Mouse (Mus musculus) limb, embryonic 12.5 days (tissue): ENCODE measurements around the gene Tfpi. TPM values are rescaled to one million over a fixed set of nuclear protein-coding genes. Genes with fewer than 3 reads are reported as not detected.
A peak's percentile ranks its signal among the peaks of the same experiment; 100 is the strongest.

Experiments used
- ATAC-seq: fragments of 200-750 bp; cut with Nextera tagmentation; 2 replicates; pipeline ENCODE4 v1.8.0; 2017; ENCODE audit warnings: low read depth, moderate TSS enrichment; ENCODE audit not compliant: insufficient number of reproducible peaks, insufficient read depth, low FRiP score, low TSS enrichment
- H3K27ac ChIP-seq: fragments of 300-500 bp; sonication (generic); 2 replicates; pipeline ENCODE4 v1.5.1; 2016; ENCODE audit warnings: mild to moderate bottlenecking, moderate library complexity
- H3K27me3 ChIP-seq: fragments of 300-500 bp; sonication (generic); 2 replicates; pipeline ENCODE4 v1.6.1; 2016; ENCODE audit warnings: mild to moderate bottlenecking, moderate library complexity
- H3K36me3 ChIP-seq: fragments of 300-500 bp; sonication (generic); 2 replicates; pipeline ENCODE4 v1.6.1; 2016; ENCODE audit warnings: mild to moderate bottlenecking, moderate library complexity
- H3K4me1 ChIP-seq: fragments of 300-500 bp; sonication (generic); replicated peaks from 2 replicates; pipeline ENCODE4 v1.6.1; 2016
- H3K4me2 ChIP-seq: fragments of 300-500 bp; sonication (generic); 2 replicates; pipeline ENCODE4 v1.6.1; 2016; ENCODE audit warnings: mild to moderate bottlenecking, moderate library complexity
- H3K4me3 ChIP-seq: fragments of 300-500 bp; sonication (generic); replicated peaks from 2 replicates; pipeline ENCODE4 v1.5.1; 2016; ENCODE audit warnings: mild to moderate bottlenecking
- H3K9ac ChIP-seq: fragments of 300-500 bp; sonication (generic); replicated peaks from 2 replicates; pipeline ENCODE4 v1.6.1; 2016; ENCODE audit warnings: mild to moderate bottlenecking, moderate library complexity
- H3K9me3 ChIP-seq: fragments of 300-500 bp; sonication (generic); 2 replicates; pipeline ENCODE4 v1.6.1; 2016; ENCODE audit warnings: mild to moderate bottlenecking, moderate library complexity
- WGBS: fragments of 180-500 bp; shearing (Covaris S2); methylation state at CpG from one replicate; pipeline ENCODE4 v1.1.7; 2016; 5-methylcytosine and 5-hydroxymethylcytosine counted together
- polyA plus RNA-seq: library from polyadenylated mRNA; unstranded; fragments of >200 nt; fragmentation: Nextera tagmentation; extraction: Ambion mirVana; gene quantifications from 2 replicates; pipeline ENCODE4 v1.2.1, GENCODE M21; 2016

The Tfpi gene
- polyA plus RNA-seq = 15.1 and 16.2 TPM in 2 replicates

DNA sequence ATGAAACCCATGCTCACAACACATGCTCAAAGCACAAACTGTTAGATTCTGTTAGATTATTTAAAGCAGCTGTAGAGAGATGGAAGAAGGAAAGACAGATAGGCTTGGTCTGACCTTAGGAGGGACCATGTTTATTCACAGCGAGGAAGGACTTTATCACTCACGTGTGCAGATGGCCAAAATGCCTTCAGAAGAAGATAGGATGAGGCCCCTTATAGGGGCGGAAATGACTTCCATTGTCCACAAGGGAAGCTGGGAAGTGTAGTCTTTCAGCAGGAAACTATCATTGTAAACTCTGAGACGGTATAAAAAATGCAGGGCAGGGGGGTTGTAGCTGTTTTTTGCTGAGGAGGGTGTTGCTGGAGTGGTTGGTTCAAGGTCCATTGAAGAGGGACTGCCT, at the start of gene Tfpi:
TSS of gene Tfpi (minus strand) at position 199 of the 400 bp plus-strand sequence.
- no peaks in the 10 kb centered on the region for H3K36me3 ChIP-seq
- peak within 1 kb of the TSS; percentile 33 for H3K4me2 ChIP-seq
- H3K27ac ChIP-seq = no peak within 1 kb of the TSS
- no peaks in the 10 kb centered on the region for H3K9me3 ChIP-seq
- H3K9ac ChIP-seq = no peak within 1 kb of the TSS; the same call in 1 of the 2 replicates
- no peak for ATAC-seq
- peak within 1 kb of the TSS; percentile 17; the same call in 1 of the 2 replicates for H3K4me3 ChIP-seq
- H3K4me1 ChIP-seq = peaks cover 16% of the 10 kb centered on the region
- 58% methylated on average over 4 of the region's 4 CpGs for WGBS
- no peaks in the 10 kb centered on the region for H3K27me3 ChIP-seq

DNA sequence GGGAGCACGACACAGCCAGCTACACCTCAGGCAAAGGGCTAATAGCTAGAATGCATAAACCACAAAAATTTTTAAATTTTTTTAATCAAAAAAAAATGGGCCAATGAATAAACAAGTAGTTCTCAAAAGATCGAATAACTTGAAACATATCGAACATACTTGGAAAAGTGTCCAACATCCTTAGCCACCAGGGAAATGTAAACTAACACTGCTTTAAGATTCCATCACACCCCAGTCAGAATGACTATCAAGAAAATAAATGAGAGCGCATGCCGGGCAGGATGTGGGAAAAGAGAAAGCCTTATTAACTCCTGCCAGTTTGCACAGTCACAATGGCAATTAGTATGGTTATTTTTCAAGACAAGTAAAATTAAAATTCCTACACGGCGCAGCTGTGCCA, 49.6 kb upstream of the Tfpi start:
- H3K27me3 ChIP-seq = no peaks in the 10 kb centered on the region
- no peaks in the 10 kb centered on the region for H3K9me3 ChIP-seq
- H3K36me3 ChIP-seq = no peaks in the 10 kb centered on the region
- no peak overlapping the region for H3K9ac ChIP-seq
- H3K4me1 ChIP-seq = 0 out of 2 replicates have a peak, but pooled peaks cover 3% of the 10 kb centered on the region
- no peak overlapping the region for H3K4me2 ChIP-seq
- no peak for ATAC-seq
- no peak overlapping the region for H3K27ac ChIP-seq
- 71% methylated on average over 7 of the region's 7 CpGs for WGBS
- H3K4me3 ChIP-seq = no peak overlapping the region

DNA sequence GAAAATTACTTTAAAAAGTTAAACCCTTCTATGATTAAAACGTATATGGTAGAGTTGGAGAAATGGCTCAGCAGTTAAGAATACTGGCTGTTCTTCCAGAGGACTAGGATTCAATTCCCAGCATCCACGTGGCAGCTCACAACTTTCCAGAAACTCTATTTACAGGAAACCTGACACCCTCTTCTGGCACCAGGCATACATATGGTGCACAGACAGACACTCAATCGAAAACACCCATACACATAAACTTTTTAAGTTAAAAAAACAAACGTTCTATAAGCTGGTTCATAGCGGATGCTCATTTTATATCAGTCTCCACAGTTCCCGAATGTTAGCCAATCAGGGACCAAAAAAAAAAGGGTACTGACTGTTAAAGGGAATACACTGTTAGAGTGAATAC, 49.2 kb upstream of the Tfpi start:
- H3K4me2 ChIP-seq = no peak overlapping the region
- WGBS = 52% methylated on average over 6 of the region's 6 CpGs
- no peaks in the 10 kb centered on the region for H3K36me3 ChIP-seq
- 0 out of 2 replicates have a peak, but pooled peaks cover 3% of the 10 kb centered on the region for H3K4me1 ChIP-seq
- ATAC-seq = no peak
- H3K27ac ChIP-seq = no peak overlapping the region
- H3K4me3 ChIP-seq = no peak overlapping the region
- H3K27me3 ChIP-seq = no peaks in the 10 kb centered on the region
- H3K9ac ChIP-seq = no peak overlapping the region
- H3K9me3 ChIP-seq = no peaks in the 10 kb centered on the region

DNA sequence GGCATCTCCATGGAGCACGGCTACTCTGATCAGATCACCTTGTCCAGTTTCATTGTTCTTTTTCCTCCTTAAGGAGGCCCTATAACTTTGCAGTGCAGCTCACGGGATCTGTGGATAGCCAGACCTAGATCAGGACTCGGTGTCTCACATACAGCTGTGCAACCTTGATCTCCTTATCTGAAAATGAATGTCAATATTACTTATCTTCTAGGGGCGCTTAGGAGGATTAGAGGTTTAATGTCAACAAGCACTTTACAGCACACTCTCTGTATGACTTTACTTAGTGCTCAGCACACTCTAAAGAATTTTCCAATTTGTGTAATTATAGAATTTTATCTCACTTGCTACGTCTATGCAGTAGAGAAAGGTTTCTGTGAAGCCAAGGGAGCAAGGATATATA, 48.5 kb upstream of the Tfpi start:
- Histone ChIP-seq H3K27me3 (no peaks in the 10 kb centered on the region), H3K9ac (no peak overlapping the region), H3K36me3 (no peaks in the 10 kb centered on the region), H3K4me3 (no peak overlapping the region), H3K27ac (no peak overlapping the region), H3K4me2 (no peak overlapping the region), H3K4me1 (0 out of 2 replicates have a peak, but pooled peaks cover 3% of the 10 kb centered on the region), H3K9me3 (no peaks in the 10 kb centered on the region)
- no peak for ATAC-seq
- WGBS = 88% methylated on average over 5 of the region's 5 CpGs

DNA sequence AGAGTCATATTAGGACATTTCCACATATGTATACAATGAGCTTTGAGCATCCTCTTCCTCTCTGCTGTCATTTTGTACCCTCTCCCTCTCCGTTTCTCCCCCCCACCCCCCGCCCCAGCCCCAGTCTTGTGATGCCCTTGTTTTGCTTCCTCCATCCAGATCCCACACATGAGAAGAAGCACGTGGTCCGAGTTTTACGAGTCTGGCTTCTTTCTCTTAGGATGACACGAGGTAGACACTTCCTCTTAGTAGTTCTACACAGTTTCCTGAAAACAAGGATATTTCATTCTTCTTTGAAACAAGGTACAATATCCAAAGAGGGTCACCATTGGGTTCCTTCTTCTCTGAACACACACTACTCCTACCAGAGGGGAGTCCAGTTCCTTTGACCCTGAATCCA, 47.4 kb upstream of the Tfpi start:
- Histone ChIP-seq H3K9ac (no peak overlapping the region), H3K4me1 (peaks cover 3% of the 10 kb centered on the region; the same call in 1 of the 2 replicates), H3K27me3 (no peaks in the 10 kb centered on the region), H3K27ac (no peak overlapping the region), H3K4me2 (no peak overlapping the region), H3K36me3 (no peaks in the 10 kb centered on the region), H3K9me3 (no peaks in the 10 kb centered on the region), H3K4me3 (no peak overlapping the region)
- 78% methylated on average over 6 of the region's 6 CpGs for WGBS
- no peak for ATAC-seq

DNA sequence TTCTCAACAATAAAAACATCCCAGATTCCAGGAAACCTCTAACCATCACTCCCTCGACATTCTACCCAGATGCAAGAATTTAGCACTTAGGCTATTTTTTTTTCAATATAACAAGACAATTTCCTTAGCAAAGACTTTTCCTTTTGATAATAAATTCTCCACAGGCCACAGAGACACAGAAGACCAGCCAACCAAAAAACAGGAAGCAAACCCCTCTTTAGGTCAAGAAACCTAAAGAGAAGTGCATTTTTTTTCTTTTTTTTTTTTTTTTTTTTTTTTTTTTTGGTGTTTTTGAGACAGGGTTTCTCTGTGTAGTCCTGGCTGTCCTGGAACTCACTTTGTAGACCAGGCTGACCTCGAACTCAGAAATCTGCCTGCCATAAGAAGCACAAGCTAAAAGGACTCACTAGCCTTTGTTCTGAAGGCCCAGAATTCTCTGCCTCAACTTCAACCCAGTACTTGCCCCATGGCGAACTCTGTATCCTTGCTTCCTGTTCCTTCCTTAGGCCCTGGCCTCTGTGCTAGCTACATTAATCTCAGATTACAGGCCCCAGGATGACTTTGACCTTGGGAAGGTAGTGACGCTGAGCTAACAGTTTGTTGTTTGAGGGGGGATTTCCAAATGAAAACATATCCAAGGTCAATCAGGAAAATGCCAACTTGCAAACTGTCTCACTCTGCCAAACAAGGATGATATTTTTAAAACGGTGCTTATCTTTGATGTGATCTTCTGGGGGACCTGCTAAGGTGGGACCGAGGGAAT, 46.7 kb upstream of the Tfpi start:
- no peak overlapping the region for H3K4me3 ChIP-seq
- H3K36me3 ChIP-seq = no peaks in the 10 kb centered on the region
- H3K9me3 ChIP-seq = no peaks in the 10 kb centered on the region
- 70% methylated on average over 6 of the region's 6 CpGs for WGBS
- H3K9ac ChIP-seq = no peak overlapping the region
- ATAC-seq = no peak
- no peak overlapping the region for H3K27ac ChIP-seq
- H3K4me2 ChIP-seq = no peak overlapping the region
- H3K4me1 ChIP-seq = peaks cover 3% of the 10 kb centered on the region; the same call in 1 of the 2 replicates
- H3K27me3 ChIP-seq = no peaks in the 10 kb centered on the region

DNA sequence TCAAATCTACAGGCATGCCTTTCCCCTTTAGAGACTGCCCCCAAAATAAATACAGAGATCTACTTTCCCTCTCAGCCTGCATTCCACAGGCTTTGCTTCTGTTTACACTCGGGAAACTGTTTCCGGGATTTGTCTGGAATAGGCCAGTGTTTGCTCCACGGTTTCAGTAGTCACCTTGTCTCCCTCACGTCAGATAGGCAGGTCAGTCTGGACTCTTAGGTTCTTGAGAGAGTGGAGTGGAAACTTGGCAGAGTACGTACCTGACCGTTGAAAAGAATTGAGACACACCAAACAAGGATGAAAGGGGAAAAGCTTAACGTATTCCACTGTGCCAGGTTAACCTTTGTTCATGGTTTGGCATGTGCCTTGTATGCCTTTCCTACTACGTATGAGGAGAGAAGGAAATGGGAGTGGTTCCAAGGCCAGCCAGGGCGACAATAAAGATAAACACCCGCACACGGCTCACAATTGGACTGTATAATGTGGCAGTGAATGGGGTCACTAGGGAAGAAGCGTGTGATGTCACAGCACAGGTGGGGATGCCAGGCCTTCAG, 43.0 kb upstream of the Tfpi start:
- H3K27ac ChIP-seq = peak overlapping the region; percentile 64; the same call in 1 of the 2 replicates
- no peaks in the 10 kb centered on the region for H3K36me3 ChIP-seq
- WGBS = 68% methylated on average over 12 of the region's 12 CpGs

DNA sequence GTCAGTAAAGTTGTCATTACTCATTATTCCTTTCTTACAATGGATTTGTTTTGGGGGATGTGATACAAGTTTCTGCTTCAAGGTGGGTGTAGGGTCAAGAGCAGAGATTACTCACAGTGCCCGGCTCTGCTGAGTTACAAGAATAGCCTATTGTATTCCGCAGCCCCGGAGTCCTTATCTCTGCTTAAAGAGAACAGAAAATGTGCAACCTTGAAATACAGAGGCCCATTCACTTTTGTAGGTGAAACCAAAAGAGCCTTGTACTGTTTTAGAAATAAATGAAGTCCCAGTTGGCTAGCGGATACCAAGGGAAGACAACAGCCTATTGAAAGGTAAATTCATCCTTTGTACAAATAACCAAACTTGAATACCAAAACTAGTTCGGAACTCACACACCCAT, 42.2 kb upstream of the Tfpi start:
- H3K4me1 ChIP-seq = no peaks in the 10 kb centered on the region; the same call in 1 of the 2 replicates
- H3K36me3 ChIP-seq = no peaks in the 10 kb centered on the region
- no peaks in the 10 kb centered on the region for H3K27me3 ChIP-seq
- no peak overlapping the region for H3K27ac ChIP-seq
- 81% methylated on average over 5 of the region's 5 CpGs for WGBS
- H3K9ac ChIP-seq = no peak overlapping the region
- H3K4me2 ChIP-seq = 0 out of 2 replicates have a peak overlapping the region, but pooled peaks have one; percentile 13
- H3K9me3 ChIP-seq = peaks cover 8% of the 10 kb centered on the region; the same call in 1 of the 2 replicates
- no peak for ATAC-seq
- no peak overlapping the region for H3K4me3 ChIP-seq

More for the DNA sequence above, 43.0 kb upstream of the Tfpi start:
- ATAC-seq = no peak; the same call in 1 of the 2 replicates
- no peaks in the 10 kb centered on the region for H3K27me3 ChIP-seq
- H3K4me2 ChIP-seq = 0 out of 2 replicates have a peak overlapping the region, but pooled peaks have one; percentile 13
- no peak overlapping the region for H3K9ac ChIP-seq
- H3K4me3 ChIP-seq = no peak overlapping the region
- H3K9me3 ChIP-seq = peaks cover 8% of the 10 kb centered on the region; the same call in 1 of the 2 replicates
- no peaks in the 10 kb centered on the region; the same call in 1 of the 2 replicates for H3K4me1 ChIP-seq

DNA sequence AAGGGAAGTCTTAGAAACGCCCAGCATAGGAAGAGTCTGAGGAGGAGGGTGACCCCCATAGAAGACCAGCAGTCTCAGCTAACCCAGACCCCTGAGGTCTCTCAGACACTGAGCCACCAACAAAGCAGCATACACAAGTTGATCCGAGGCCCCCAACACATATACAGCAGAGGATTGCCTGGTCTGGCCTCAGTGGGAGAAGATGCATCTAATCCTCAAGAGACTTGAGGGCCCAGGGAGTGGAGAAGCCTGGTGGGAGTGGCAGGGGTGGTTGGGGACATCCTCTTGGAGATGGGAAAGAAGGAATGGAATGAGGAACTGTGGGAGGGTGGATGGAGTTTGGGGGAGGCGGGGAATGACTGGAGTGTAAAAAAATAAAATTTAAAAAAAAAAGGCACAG, 36.7 kb upstream of the Tfpi start:
- Histone ChIP-seq H3K36me3 (peaks cover 9% of the 10 kb centered on the region; the same call in 1 of the 2 replicates), H3K27ac (no peak overlapping the region), H3K9ac (no peak overlapping the region), H3K9me3 (peaks cover 8% of the 10 kb centered on the region; the same call in 1 of the 2 replicates), H3K4me3 (no peak overlapping the region), H3K27me3 (no peaks in the 10 kb centered on the region), H3K4me1 (no peaks in the 10 kb centered on the region), H3K4me2 (no peak overlapping the region)
- WGBS = 86% methylated on average over 3 of the region's 3 CpGs
- ATAC-seq = no peak

DNA sequence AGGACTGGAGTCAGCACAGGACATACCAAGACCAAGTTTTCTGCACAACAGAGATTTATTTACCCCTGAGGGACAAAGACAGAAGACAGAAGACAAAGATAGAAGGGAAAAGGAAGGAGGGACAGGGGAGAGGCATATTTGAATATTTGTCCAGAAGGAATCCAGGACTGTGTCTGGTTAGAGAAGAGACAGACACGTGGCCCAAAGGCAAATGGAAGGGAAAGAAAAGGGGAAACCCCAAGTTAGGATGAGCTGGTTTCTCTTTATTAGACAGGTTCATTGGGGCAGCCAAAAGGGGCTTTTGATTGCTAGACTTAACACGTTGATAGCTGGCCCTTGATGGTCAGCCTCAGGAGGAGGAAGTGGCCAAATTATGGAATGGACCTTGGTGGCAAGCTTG, 34.9 kb upstream of the Tfpi start:
- Histone ChIP-seq H3K27ac (no peak overlapping the region), H3K9ac (no peak overlapping the region), H3K9me3 (0 out of 2 replicates have a peak, but pooled peaks cover 3% of the 10 kb centered on the region), H3K4me1 (no peaks in the 10 kb centered on the region), H3K36me3 (peaks cover 9% of the 10 kb centered on the region; the same call in 1 of the 2 replicates), H3K4me3 (no peak overlapping the region), H3K27me3 (no peaks in the 10 kb centered on the region), H3K4me2 (no peak overlapping the region)
- no peak for ATAC-seq
- WGBS = 58% methylated on average over 2 of the region's 2 CpGs

DNA sequence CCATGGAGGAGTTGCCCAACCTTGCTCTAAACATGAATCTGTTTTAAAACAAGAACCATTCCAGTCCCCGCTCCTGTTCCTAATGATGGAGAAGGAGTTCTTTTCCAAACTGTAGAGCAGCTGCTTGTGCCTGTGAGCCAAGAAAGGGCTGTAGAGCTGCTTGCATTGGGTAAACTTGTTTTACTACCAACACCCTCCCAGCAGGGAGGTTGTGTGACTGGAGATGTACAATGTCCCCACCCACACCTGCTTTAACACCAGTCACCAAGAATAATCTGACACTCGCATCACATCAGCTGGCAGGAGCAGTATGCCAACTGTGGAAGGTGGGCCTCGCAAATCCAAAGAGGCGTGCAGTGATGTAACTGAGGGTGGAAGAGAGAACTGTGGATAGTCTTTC, 34.5 kb upstream of the Tfpi start:
- WGBS = 87% methylated on average over 4 of the region's 4 CpGs
- no peak for ATAC-seq
- peaks cover 9% of the 10 kb centered on the region; the same call in 1 of the 2 replicates for H3K36me3 ChIP-seq

More for the DNA sequence above, 34.5 kb upstream of the Tfpi start:
- Histone ChIP-seq H3K9me3 (no peaks in the 10 kb centered on the region), H3K27ac (no peak overlapping the region), H3K27me3 (no peaks in the 10 kb centered on the region), H3K4me3 (no peak overlapping the region), H3K9ac (no peak overlapping the region), H3K4me1 (no peaks in the 10 kb centered on the region), H3K4me2 (no peak overlapping the region)
